Mouse (Mus musculus) heart, embryonic 14.5 days (tissue): ENCODE measurements around the gene Map3k7. TPM values are rescaled to one million over a fixed set of nuclear protein-coding genes. Genes with fewer than 3 reads are reported as not detected.

Experiments used
- ATAC-seq: fragments of 200-750 bp; cut with Nextera tagmentation; 2 replicates; pipeline ENCODE4 v1.8.0; 2017; ENCODE audit warnings: low read depth, moderate TSS enrichment; ENCODE audit not compliant: insufficient number of reproducible peaks, insufficient read depth, low FRiP score
- H3K27ac ChIP-seq, 2 experiments: fragments of 200-500 bp in 1 of 2; fragments of 300-500 bp in 1 of 2; sonication (generic) in 1 of 2; replicated peaks in 1 of 2; 2 replicates each; pipeline ENCODE4 v1.5.1; 2012 to 2014; ENCODE audit warnings: low read depth in 2 of 2, low read length in 2 of 2, control low read depth in 1 of 2, mild to moderate bottlenecking in 1 of 2, mixed read lengths in 1 of 2; ENCODE audit not compliant: control insufficient read depth in 1 of 2, insufficient read depth in 1 of 2
- H3K27me3 ChIP-seq: fragments of 300-500 bp; sonication (generic); 2 replicates; pipeline ENCODE4 v1.6.1; 2014; ENCODE audit warnings: mild to moderate bottlenecking, low read length, control low read depth; ENCODE audit not compliant: control insufficient read depth, insufficient read depth
- H3K36me3 ChIP-seq: fragments of 300-500 bp; sonication (generic); 2 replicates; pipeline ENCODE4 v1.6.1; 2014; ENCODE audit warnings: mild to moderate bottlenecking, control low read depth, low read length, mixed read lengths; ENCODE audit not compliant: control insufficient read depth, insufficient read depth
- H3K4me1 ChIP-seq, 2 experiments: fragments of 200-500 bp in 1 of 2; fragments of 300-500 bp in 1 of 2; sonication (generic) in 1 of 2; 2 replicates each; pipeline ENCODE4 v1.6.1; 2012 to 2014; ENCODE audit warnings: low read length in 2 of 2, control low read depth in 1 of 2, mixed read lengths in 1 of 2; ENCODE audit not compliant: control insufficient read depth in 2 of 2, insufficient read depth in 2 of 2
- H3K4me2 ChIP-seq: fragments of 300-500 bp; sonication (generic); 2 replicates; pipeline ENCODE4 v1.6.1; 2014; ENCODE audit warnings: mild to moderate bottlenecking, low read length
- H3K4me3 ChIP-seq, 2 experiments: fragments of 200-500 bp in 1 of 2; fragments of 300-500 bp in 1 of 2; sonication (generic) in 1 of 2; 2 replicates each; pipeline ENCODE4 v1.5.1; 2012 to 2014; ENCODE audit warnings: low read length in 2 of 2, mild to moderate bottlenecking in 2 of 2, control low read depth in 1 of 2, low read depth in 1 of 2, moderate library complexity in 1 of 2; ENCODE audit not compliant: control insufficient read depth in 1 of 2, insufficient read depth in 1 of 2
- H3K9ac ChIP-seq: fragments of 300-500 bp; sonication (generic); 2 replicates; pipeline ENCODE4 v1.6.1; 2014; ENCODE audit warnings: mild to moderate bottlenecking, low read length
- H3K9me3 ChIP-seq: fragments of 300-500 bp; sonication (generic); 2 replicates; pipeline ENCODE4 v1.6.1; 2016; ENCODE audit warnings: low read length, control low read depth; ENCODE audit not compliant: control insufficient read depth
- WGBS: fragments of 180-500 bp; shearing (Covaris S2); extraction: QIAGEN DNeasy Blood & Tissue Kit; methylation state at CpG from one replicate; pipeline ENCODE4 v1.1.7; 2014; 5-methylcytosine and 5-hydroxymethylcytosine counted together
- polyA plus RNA-seq: library from polyadenylated mRNA; unstranded; fragments of >200 nt; fragmentation: Nextera tagmentation; extraction: Ambion mirVana; gene quantifications from 2 replicates; pipeline ENCODE4 v1.2.1, GENCODE M21; 2014

Map3k7 gene
- polyA plus RNA-seq = 42.7 and 44.0 TPM in 2 replicates

DNA sequence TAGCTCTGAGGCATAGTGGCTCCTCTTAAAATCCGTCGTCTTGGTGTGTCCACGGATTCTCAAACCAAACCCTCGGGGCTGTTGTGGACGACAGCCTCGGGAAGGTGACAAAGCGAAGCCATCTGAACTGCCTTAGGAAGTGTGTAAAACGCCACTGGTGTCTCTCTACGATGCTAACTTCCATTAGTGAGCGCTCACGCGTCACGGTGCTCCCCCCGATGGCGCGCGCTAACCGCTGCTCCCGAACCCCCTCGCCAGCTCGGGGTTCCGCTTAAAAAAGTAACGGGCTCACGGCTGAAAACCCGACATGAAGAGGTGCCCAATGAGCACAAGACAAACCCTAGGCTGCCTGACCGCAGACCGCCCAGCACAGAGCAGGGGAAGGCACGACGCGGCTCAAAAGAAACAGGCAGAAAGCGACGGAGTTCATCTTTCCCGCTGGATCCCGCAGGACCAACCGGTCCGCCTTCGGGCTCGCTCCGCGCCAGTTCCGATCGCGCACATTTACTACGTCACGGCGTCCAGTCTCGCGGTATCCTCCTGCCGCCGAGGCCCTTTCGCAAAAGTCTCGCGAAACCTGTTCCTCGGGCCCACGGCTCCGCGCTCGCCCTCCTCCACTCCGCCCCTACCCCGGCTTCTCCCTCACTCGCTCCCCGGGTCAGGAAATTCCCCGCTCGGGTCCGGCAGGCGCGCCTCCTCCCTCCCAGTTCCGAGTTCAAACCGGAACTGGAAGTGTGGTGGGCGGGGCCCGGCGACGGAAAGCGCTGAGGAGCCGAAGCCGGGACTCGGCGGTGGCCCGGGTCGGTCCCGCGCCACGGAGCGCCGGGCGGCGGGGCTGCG lies at the start of gene Map3k7:
Gene Map3k7 (plus strand): TSS at position 744 of the 840 bp plus-strand sequence.
- peak within 1 kb of the TSS; percentile 98 to 99 for H3K27ac ChIP-seq
- H3K4me1 ChIP-seq = peaks cover 0 to 30% of the 10 kb centered on the region in 2 experiments; a peak in 2 of 4 replicates
- peak; percentile 90 for ATAC-seq
- H3K9ac ChIP-seq = peak within 1 kb of the TSS; percentile 96
- H3K36me3 ChIP-seq = no peaks in the 10 kb centered on the region
- H3K9me3 ChIP-seq = no peaks in the 10 kb centered on the region
- H3K4me2 ChIP-seq = peak within 1 kb of the TSS; percentile 89
- H3K4me3 ChIP-seq = peak within 1 kb of the TSS; percentile 95 to 97
- under 1% methylated on average over 88 of the region's 88 CpGs for WGBS
- H3K27me3 ChIP-seq = no peaks in the 10 kb centered on the region

DNA sequence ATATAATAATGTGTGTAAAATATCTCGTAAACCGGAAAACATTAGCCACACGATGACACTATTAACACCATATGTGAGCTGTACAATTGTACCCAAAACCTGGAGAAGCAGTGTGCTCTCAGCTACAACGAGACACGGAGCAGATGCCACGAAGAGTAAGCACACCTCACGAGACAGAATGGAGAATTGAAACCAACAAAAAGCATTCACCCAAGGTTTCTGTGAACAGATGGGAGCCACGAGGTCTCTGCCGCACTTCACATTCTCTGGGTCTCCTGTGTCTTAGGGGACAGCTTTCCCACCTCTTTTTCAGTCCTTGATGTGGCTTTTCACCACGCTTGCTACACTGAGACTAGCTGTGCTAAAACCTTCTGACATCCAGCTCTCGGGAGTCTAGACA lies 48.8 kb upstream of the Map3k7 start:
- Histone ChIP-seq H3K4me2 (no peak overlapping the region), H3K36me3 (no peaks in the 10 kb centered on the region), H3K4me3 (no peak overlapping the region), H3K9me3 (no peaks in the 10 kb centered on the region), H3K27me3 (no peaks in the 10 kb centered on the region), H3K4me1 (peaks cover 0 to 4% of the 10 kb centered on the region in 2 experiments; a peak in 2 of 4 replicates), H3K27ac (no peak overlapping the region), H3K9ac (no peak overlapping the region)
- no peak for ATAC-seq
- WGBS = 77% methylated on average over 11 of the region's 11 CpGs

DNA sequence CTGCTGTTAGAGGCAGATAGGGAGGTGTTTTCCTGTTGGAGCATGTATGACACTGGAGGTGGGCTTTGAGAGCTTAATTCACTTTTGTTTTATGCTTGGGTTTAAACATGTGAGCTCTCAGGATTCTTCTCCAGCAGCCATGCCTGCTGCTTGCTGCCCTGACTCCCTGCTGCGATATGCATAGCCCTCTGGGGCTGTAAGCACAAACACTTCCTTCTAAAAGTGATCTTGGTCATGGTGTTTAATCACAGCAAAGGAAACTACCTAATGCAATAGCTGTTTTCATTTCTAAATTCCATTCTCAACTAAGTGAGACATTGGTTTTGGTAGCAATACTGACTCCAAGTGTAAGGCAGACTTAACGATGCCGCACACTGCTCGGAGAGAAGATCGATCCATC lies 45.2 kb upstream of the Map3k7 start:
- no peaks in the 10 kb centered on the region for H3K27me3 ChIP-seq
- no peaks in the 10 kb centered on the region for H3K36me3 ChIP-seq
- no peaks in the 10 kb centered on the region for H3K9me3 ChIP-seq
- H3K9ac ChIP-seq = no peak overlapping the region
- 87% methylated on average over 5 of the region's 5 CpGs for WGBS
- no peaks in the 10 kb centered on the region for H3K4me1 ChIP-seq
- no peak for ATAC-seq
- no peak overlapping the region for H3K27ac ChIP-seq
- no peak overlapping the region for H3K4me3 ChIP-seq
- no peak overlapping the region for H3K4me2 ChIP-seq

DNA sequence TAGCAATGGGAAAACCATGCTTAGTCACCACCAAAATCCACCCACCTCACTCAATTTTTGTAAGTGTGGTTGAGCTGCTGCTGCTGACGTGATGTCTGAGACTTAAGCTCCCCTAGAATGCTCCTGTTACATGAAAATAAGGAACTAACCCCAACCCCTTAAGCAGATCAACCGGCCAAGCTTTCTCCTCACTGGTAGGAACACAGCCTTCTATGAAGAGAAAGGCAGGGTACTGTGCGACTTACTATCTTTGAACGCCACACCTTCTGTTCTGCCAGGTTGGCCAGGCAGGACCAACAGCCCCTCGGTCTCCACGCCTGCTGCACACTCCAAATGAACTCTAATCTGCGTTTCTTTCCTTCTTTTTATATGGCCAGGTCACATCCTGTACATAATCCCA lies 41.7 kb upstream of the Map3k7 start:
- ATAC-seq = no peak
- Histone ChIP-seq H3K9me3 (no peaks in the 10 kb centered on the region), H3K4me3 (no peak overlapping the region), H3K27ac (no peak overlapping the region), H3K9ac (no peak overlapping the region), H3K4me2 (no peak overlapping the region), H3K4me1 (no peaks in the 10 kb centered on the region), H3K27me3 (no peaks in the 10 kb centered on the region), H3K36me3 (no peaks in the 10 kb centered on the region)
- WGBS = 73% methylated on average over 7 of the region's 7 CpGs

DNA sequence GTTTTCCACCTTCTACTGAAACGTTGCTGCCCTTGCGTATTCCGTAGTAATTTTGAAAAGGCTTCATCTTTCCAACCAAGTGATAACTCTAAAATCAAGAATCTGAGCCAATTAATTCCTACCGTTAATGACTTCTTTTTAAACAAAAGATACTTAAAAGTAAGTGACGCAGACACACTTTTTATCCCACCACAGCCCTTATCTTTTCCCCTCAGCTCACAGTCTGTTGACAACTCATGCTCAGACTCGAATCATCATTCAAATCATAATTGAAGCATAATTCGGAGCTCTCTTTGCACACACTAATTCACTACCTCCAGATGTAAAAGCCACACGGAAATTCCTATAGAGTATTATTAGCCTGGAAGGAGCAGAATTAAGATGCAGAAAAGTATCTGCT lies 40.5 kb upstream of the Map3k7 start:
- WGBS = 66% methylated on average over 8 of the region's 8 CpGs
- Histone ChIP-seq H3K36me3 (no peaks in the 10 kb centered on the region), H3K27ac (no peak overlapping the region), H3K4me1 (no peaks in the 10 kb centered on the region), H3K9me3 (no peaks in the 10 kb centered on the region), H3K27me3 (no peaks in the 10 kb centered on the region), H3K4me3 (no peak overlapping the region), H3K9ac (no peak overlapping the region), H3K4me2 (no peak overlapping the region)
- ATAC-seq = no peak

DNA sequence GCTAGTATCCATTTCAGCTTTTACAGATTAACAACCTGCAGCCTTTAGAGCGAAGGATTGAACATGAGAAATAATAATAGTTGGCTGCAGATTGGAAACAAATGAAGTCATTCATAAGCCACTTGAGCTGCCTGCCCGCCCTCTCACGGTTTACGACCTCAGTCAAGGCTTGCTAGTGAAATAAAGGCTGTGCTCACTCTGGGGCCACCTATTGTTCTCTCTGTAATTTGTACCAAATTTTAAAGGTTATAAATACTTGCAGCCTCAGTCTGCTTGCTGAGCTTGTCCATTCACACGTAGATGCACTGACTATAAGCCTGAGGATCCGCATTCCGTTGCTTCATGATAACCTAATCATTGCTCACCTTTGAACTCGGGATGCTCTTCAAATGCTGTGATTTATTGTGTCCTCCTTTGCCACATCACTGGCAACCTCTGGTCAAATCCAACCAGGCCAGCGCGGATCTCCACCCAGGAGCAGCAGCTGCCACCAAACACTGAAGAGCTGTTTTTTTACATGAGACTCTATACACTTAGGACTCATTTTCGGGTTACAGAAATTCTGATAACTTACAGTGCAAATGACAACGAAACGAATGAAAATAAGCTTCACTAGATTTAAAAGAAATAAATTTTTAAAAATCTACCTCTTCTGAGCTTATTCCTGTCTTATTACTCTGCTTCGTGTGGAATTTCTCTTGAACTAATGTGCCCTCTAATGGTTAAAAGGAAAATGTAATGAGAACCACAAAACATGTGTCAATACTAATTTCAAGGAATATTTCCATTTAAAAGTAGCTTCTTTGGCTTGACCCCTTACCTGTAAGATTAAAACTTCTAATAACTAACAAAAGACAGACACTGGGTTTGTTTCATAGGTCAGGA lies 39.4 kb upstream of the Map3k7 start:
- no peak overlapping the region; a peak in 2 of 4 replicates for H3K27ac ChIP-seq
- no peak overlapping the region for H3K9ac ChIP-seq
- 52% methylated on average over 14 of the region's 14 CpGs for WGBS
- no peaks in the 10 kb centered on the region for H3K36me3 ChIP-seq
- H3K4me2 ChIP-seq = no peak overlapping the region
- H3K4me1 ChIP-seq = no peaks in the 10 kb centered on the region
- H3K27me3 ChIP-seq = no peaks in the 10 kb centered on the region
- H3K9me3 ChIP-seq = no peaks in the 10 kb centered on the region
- H3K4me3 ChIP-seq = no peak overlapping the region
- no peak for ATAC-seq

DNA sequence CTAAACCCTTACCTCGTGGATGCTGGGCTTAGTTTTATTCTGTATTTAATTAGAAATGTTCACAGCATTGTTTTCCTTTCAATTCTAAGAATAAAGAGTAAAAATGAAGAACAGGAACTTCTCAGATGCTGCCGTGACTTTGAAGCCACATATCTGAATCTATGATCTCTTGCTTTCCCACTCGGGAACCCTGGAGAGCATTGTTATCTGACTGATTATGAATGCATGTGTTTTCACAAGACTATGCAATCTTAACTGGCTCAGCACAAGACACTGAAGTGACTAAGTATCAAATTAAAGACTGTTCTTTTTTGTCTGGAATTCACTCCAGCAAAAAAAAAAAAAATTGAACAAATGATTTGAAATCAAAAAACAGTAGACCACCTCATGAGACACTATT lies 30.7 kb upstream of the Map3k7 start:
- Histone ChIP-seq H3K4me1 (peaks cover 6 to 12% of the 10 kb centered on the region in 2 experiments), H3K9me3 (no peaks in the 10 kb centered on the region), H3K9ac (no peak overlapping the region), H3K4me3 (no peak overlapping the region), H3K27ac (no peak overlapping the region), H3K27me3 (no peaks in the 10 kb centered on the region), H3K36me3 (no peaks in the 10 kb centered on the region), H3K4me2 (no peak overlapping the region)
- ATAC-seq = no peak
- 41% methylated on average over 3 of the region's 3 CpGs for WGBS
